Mouse (Mus musculus) liver, embryonic 14.5 days (tissue): ENCODE measurements around the gene Cd47.
A peak's percentile ranks its signal among the peaks of the same experiment; 100 is the strongest.

Experiments used
- CTCF ChIP-seq: IDR thresholded peaks from 2 replicates; pipeline ENCODE4 v1.5.1; 2016; ENCODE audit warnings: antibody characterized with exemption, low read depth, control low read depth
- EP300 ChIP-seq: IDR thresholded peaks from 2 replicates; pipeline ENCODE4 v1.6.1; 2016; ENCODE audit warnings: antibody characterized with exemption, low read depth

DNA sequence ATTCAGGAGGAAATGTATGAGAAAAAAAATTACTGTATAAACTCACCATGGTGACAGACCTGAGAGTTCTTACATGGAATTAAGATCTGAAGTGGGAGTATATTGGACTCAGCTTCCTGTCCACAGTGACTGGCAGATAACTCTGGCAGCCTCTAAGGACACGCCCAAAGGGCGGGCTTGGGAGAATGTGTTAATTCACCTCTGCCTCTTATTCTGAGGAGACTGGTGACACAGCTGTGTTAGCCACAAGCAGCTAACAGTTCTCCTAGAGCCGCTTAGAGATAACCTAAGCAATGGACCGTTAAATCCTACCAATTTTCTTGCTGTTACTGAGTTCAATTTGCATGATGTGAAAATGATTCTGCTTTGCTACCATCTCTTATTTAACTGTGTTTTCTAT lies 107.0 kb downstream of the Cd47 start:
- TF ChIP-seq CTCF, result no peak
- peak; percentile 32; the same call in 1 of the 2 replicates for TF ChIP-seq EP300
